Mouse (Mus musculus): ENCODE results near the gene Btbd9. TPM values are rescaled to one million over a fixed set of nuclear protein-coding genes. Genes with fewer than 3 reads are reported as not detected.
A peak's percentile ranks its signal among the peaks of the same experiment; 100 is the strongest.

Gene Btbd9
- total and polyA plus RNA-seq, 2 experiments: 12.7 to 12.8 TPM

- no peak overlapping the region for H3K27ac ChIP-seq (replicated peaks; ENCODE audit: insufficient read depth, low read depth, low read length)
- WGBS: 70% methylated on average over 8 of the region's 8 CpGs
- no peaks in the 10 kb centered on the region for H3K36me3 ChIP-seq (ENCODE audit: control insufficient read depth, insufficient read depth, low read length)
- TF ChIP-seq CTCF (IDR thresholded peaks at IDR 0.05; ENCODE audit: low read depth, low read length) (no peak), POLR2A (IDR thresholded peaks at IDR 0.05; ENCODE audit: extremely low read depth, insufficient read depth, low read length) (no peak)
- H3K9ac ChIP-seq (ENCODE audit: low read depth, low read length): no peak overlapping the region
- no peaks in the 10 kb centered on the region for H3K27me3 ChIP-seq (ENCODE audit: control insufficient read depth, insufficient read depth, low read length)
- H3K4me1 ChIP-seq (ENCODE audit: control insufficient read depth, insufficient read depth, low read length): peaks cover 7% of the 10 kb centered on the region
- H3K79me2 ChIP-seq (ENCODE audit: control insufficient read depth, insufficient read depth, low read length): 0 out of 2 replicates have a peak, but pooled peaks cover 6% of the 10 kb centered on the region
- H3K4me3 ChIP-seq (ENCODE audit: insufficient read depth, low read depth, low read length): no peak overlapping the region
- no peak for DNase-seq (ENCODE audit: extremely low read depth, low read depth, low spot score)
Measured at GRCm38 (mm10) chr17:30573990-30574782, 2.1 kb downstream of the Btbd9 start.

DNA sequence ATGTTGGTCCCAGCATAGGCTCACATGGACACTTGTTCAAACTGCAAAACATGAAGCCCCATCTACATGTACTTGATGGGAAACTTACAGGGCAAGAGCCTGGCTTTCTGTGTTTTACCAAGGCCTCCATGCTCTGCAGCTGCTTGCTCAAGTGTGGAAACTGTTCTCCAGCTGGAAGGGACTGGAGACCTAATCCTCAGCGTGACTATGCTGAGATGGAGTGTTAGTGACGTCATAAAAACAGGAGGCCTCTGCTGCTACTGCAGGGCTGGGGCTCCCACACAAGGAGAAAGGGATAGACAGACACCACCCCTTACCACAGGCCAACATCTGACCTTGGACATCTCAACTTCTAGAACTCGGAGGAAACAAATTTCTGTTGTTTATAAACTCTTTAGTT, 5.3 kb downstream of the Btbd9 start:
- Histone ChIP-seq H3K4me3 (ENCODE audit: insufficient read depth, low read depth, low read length) (no peak overlapping the region), H3K4me1 (ENCODE audit: control insufficient read depth, insufficient read depth, low read length) (peaks cover 3% of the 10 kb centered on the region), H3K27me3 (ENCODE audit: control insufficient read depth, insufficient read depth, low read length) (no peaks in the 10 kb centered on the region), H3K9ac (ENCODE audit: low read depth, low read length) (no peak overlapping the region), H3K79me2 (ENCODE audit: control insufficient read depth, insufficient read depth, low read length) (peaks cover 21% of the 10 kb centered on the region; the same call in 1 of the 2 replicates), H3K36me3 (ENCODE audit: control insufficient read depth, insufficient read depth, low read length) (no peaks in the 10 kb centered on the region), H3K27ac (replicated peaks; ENCODE audit: insufficient read depth, low read depth, low read length) (no peak overlapping the region)
- WGBS: 82% methylated on average over 3 of the region's 3 CpGs
- no peak for DNase-seq (ENCODE audit: extremely low read depth, low read depth, low spot score)
- TF ChIP-seq POLR2A (IDR thresholded peaks at IDR 0.05; ENCODE audit: extremely low read depth, insufficient read depth, low read length) (no peak), CTCF (IDR thresholded peaks at IDR 0.05; ENCODE audit: low read depth, low read length) (no peak)

DNA sequence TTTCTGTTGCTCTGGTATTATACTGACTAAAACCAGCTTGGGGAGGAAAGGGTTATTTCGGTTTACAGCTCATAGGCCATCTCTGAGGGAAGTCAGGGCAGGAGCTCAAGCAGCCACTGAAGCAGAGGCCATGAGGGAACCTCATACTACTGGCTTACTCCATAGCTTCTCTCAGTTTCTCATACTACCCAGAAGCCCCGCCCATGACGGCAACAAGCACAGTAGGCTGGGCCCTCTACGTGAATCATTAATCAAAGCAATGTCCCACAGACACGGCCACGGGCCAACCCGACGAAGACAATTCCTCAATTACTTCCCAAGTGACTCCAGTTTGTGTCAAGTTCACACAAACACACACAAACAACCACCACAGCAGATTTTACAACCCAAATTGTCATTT, 6.1 kb downstream of the Btbd9 start:
- Histone ChIP-seq H3K4me1 (ENCODE audit: control insufficient read depth, insufficient read depth, low read length) (peaks cover 4% of the 10 kb centered on the region), H3K27me3 (ENCODE audit: control insufficient read depth, insufficient read depth, low read length) (no peaks in the 10 kb centered on the region), H3K9ac (ENCODE audit: low read depth, low read length) (no peak overlapping the region), H3K36me3 (ENCODE audit: control insufficient read depth, insufficient read depth, low read length) (no peaks in the 10 kb centered on the region), H3K27ac (replicated peaks; ENCODE audit: insufficient read depth, low read depth, low read length) (no peak overlapping the region), H3K79me2 (ENCODE audit: control insufficient read depth, insufficient read depth, low read length) (peaks cover 25% of the 10 kb centered on the region; the same call in 1 of the 2 replicates), H3K4me3 (ENCODE audit: insufficient read depth, low read depth, low read length) (no peak overlapping the region)
- TF ChIP-seq POLR2A (IDR thresholded peaks at IDR 0.05; ENCODE audit: extremely low read depth, insufficient read depth, low read length) (no peak), CTCF (IDR thresholded peaks at IDR 0.05; ENCODE audit: low read depth, low read length) (no peak)
- 8% methylated on average over 8 of the region's 8 CpGs for WGBS
- DNase-seq (ENCODE audit: extremely low read depth, low read depth, low spot score): peak; percentile 79

- DNase-seq (ENCODE audit: extremely low read depth, low read depth, low spot score): no peak
- Histone ChIP-seq H3K4me3 (ENCODE audit: insufficient read depth, low read depth, low read length) (no peak overlapping the region), H3K4me1 (ENCODE audit: control insufficient read depth, insufficient read depth, low read length) (peaks cover 5% of the 10 kb centered on the region), H3K9ac (ENCODE audit: low read depth, low read length) (no peak overlapping the region), H3K27ac (replicated peaks; ENCODE audit: insufficient read depth, low read depth, low read length) (no peak overlapping the region), H3K27me3 (ENCODE audit: control insufficient read depth, insufficient read depth, low read length) (no peaks in the 10 kb centered on the region), H3K36me3 (ENCODE audit: control insufficient read depth, insufficient read depth, low read length) (no peaks in the 10 kb centered on the region), H3K79me2 (ENCODE audit: control insufficient read depth, insufficient read depth, low read length) (peaks cover 27% of the 10 kb centered on the region; the same call in 1 of the 2 replicates)
- TF ChIP-seq POLR2A (IDR thresholded peaks at IDR 0.05; ENCODE audit: extremely low read depth, insufficient read depth, low read length): no peak
- TF ChIP-seq CTCF (IDR thresholded peaks at IDR 0.05; ENCODE audit: low read depth, low read length): no peak
Measured at GRCm38 (mm10) chr17:30568473-30568872, 7.8 kb downstream of the Btbd9 start.

GRCm38 (mm10) chr17:30564971-30565370, 11.3 kb downstream of the Btbd9 start:
- Histone ChIP-seq H3K4me3 (ENCODE audit: insufficient read depth, low read depth, low read length) (no peak overlapping the region), H3K27ac (replicated peaks; ENCODE audit: insufficient read depth, low read depth, low read length) (no peak overlapping the region), H3K4me1 (ENCODE audit: control insufficient read depth, insufficient read depth, low read length) (peaks cover 3% of the 10 kb centered on the region), H3K79me2 (ENCODE audit: control insufficient read depth, insufficient read depth, low read length) (peaks cover 26% of the 10 kb centered on the region; the same call in 1 of the 2 replicates), H3K9ac (ENCODE audit: low read depth, low read length) (no peak overlapping the region), H3K27me3 (ENCODE audit: control insufficient read depth, insufficient read depth, low read length) (no peaks in the 10 kb centered on the region), H3K36me3 (ENCODE audit: control insufficient read depth, insufficient read depth, low read length) (no peaks in the 10 kb centered on the region)
- TF ChIP-seq POLR2A (IDR thresholded peaks at IDR 0.05; ENCODE audit: extremely low read depth, insufficient read depth, low read length) (no peak), CTCF (IDR thresholded peaks at IDR 0.05; ENCODE audit: low read depth, low read length) (no peak)
- 21% methylated on average over 7 of the region's 7 CpGs for WGBS
- DNase-seq (ENCODE audit: extremely low read depth, low read depth, low spot score): peak; percentile 88

- Histone ChIP-seq H3K27ac (replicated peaks; ENCODE audit: insufficient read depth, low read depth, low read length) (no peak overlapping the region), H3K9ac (ENCODE audit: low read depth, low read length) (no peak overlapping the region), H3K27me3 (ENCODE audit: control insufficient read depth, insufficient read depth, low read length) (no peaks in the 10 kb centered on the region), H3K79me2 (ENCODE audit: control insufficient read depth, insufficient read depth, low read length) (peaks cover 27% of the 10 kb centered on the region; the same call in 1 of the 2 replicates), H3K4me1 (ENCODE audit: control insufficient read depth, insufficient read depth, low read length) (peaks cover 3% of the 10 kb centered on the region), H3K36me3 (ENCODE audit: control insufficient read depth, insufficient read depth, low read length) (no peaks in the 10 kb centered on the region), H3K4me3 (ENCODE audit: insufficient read depth, low read depth, low read length) (no peak overlapping the region)
- DNase-seq (ENCODE audit: extremely low read depth, low read depth, low spot score): no peak
- WGBS: 70% methylated on average over 3 of the region's 3 CpGs
- TF ChIP-seq CTCF (IDR thresholded peaks at IDR 0.05; ENCODE audit: low read depth, low read length) (no peak), POLR2A (IDR thresholded peaks at IDR 0.05; ENCODE audit: extremely low read depth, insufficient read depth, low read length) (no peak)
Measured at GRCm38 (mm10) chr17:30564407-30564806, 11.9 kb downstream of the Btbd9 start.
